Mouse (Mus musculus): Measurements from ENCODE around the gene Ttll1.
"Not testable (repeated sequence)": the region's sequence is repeated elsewhere in the genome, so short reads cannot be mapped to it uniquely, and the experiment has no call there.

The Ttll1 gene

GRCm38 (mm10) chr15:83523196-83523595, 12.5 kb upstream of the Ttll1 start:
- DNase-seq, result no peak

DNA sequence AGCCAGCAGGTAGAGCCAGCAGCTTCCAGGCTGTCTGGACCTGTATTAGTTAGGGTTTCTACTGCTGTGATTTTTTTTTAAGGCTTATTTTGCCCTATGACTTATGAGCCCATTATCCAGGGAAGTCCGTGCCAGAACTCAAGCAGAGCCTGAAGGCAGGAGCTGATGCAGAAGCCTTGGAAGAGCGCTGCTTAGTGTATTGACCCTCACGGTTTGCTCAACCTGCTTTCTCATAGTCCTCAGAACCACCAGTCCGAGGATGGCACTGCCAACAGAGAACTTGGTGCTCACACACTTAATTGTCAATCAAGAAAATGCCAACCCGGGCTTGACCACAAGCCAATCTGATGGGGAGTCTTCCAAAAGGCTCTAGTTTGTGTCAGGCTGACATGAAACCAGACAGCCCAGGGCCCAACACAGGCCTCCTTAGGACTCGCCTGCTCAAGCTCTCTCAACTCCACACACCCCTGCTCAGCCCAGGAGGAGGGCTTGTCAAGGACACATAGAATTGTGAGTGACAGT, 10.2 kb upstream of the Ttll1 start:
- DNase-seq, result no peak

DNA sequence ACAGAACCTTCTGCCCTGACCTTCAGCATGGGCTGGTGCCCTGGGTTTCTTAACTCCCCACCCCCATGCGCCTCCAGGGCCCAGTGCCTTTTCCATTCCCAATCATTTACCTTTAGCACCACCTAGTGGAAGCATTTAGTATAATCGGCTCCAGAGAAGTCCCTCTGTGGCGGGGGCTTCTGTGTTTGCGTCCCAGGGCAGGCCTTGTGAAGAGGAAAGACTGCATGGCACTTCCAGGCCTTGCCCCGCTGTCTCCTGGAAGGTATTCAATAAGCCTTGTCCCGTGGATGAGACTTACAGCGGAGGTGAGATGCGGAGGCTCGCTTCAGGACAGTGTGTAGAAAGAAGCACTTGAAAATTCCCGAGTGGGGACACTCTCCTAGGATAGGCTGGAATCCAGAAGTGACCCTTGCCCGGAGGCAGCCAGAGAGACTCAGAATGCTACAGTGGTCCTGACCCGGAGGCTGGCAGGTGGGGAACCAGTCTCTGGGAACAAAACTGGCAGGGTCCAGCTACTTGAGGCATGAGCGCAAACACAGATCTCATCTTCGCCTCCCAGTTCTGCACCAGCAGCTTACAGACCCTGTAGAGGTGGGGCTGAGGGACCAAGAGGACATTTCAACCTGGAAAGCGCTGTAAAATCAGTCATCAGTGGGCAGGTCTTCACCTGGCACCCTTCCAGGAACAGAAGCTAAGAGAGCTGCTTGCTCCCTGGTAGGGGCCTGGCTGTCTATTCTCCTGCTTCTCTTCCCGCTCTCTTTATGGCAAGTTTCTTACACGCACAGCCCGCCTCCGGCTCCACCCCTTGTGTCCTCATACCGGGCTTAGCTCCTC, 7.7 kb upstream of the Ttll1 start:
- DNase-seq, result peak in 1 of 2 experiments; percentile 40

GRCm38 (mm10) chr15:83515018-83515417, 4.3 kb upstream of the Ttll1 start:
- DNase-seq, result no peak

GRCm38 (mm10) chr15:83512489-83513281, 2.0 kb upstream of the Ttll1 start:
- no peak for DNase-seq

GRCm38 (mm10) chr15:83509950-83510804, 516 bp downstream of the Ttll1 start:
- no peak for DNase-seq

DNA sequence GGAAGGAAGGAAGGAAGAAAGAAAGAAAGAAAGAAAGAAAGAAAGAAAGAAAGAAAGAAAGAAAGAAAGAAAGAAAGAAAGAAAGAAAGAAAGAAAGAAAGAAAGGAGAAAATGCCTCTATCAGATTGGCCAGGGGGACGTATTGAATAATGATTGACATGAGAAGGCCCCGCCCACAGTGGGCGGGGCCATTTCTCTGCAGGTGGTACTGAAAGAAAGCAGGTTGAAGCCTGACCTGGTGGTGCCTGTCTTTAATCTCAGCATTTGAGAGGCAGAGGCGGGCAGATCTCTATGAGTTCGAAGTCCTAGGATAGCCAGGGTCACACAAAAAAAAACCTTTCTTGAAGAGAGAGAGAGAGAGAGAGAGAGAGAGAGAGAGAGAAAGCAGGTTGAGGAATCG, 9.2 kb downstream of the Ttll1 start:
- DNase-seq, result not testable (repeated sequence)

- peak in 1 of 2 experiments; percentile 58 for DNase-seq
Observed at GRCm38 (mm10) chr15:83500352-83500751, 10.3 kb downstream of the Ttll1 start.

- no peak for DNase-seq
Observed at GRCm38 (mm10) chr15:83499211-83499755, 11.4 kb downstream of the Ttll1 start.

DNA sequence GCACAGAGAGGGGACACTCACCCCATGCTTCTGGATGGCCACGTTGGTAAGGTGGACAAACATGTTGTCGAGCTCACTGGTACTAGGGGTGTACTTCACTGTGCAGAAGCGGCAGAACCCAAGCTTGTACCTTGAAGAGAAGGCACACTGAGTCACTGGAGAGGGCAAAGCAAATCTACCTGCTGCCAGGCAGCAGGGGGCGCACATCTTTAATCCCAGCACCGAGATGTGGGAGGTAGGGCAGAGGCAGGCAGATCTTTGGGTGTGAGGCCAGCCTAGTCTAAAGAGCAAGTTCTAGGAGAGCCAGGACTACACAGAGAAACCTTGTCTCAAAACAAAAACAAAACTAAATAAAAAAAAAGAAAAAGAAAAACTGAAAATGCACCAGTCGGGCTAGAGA, 13.4 kb downstream of the Ttll1 start:
- peak in 1 of 2 experiments; percentile 35 for DNase-seq

- no peak for DNase-seq
Observed at GRCm38 (mm10) chr15:83495787-83496367, 14.8 kb downstream of the Ttll1 start.

- DNase-seq, result no peak
Observed at GRCm38 (mm10) chr15:83495195-83495594, 15.5 kb downstream of the Ttll1 start.

DNA sequence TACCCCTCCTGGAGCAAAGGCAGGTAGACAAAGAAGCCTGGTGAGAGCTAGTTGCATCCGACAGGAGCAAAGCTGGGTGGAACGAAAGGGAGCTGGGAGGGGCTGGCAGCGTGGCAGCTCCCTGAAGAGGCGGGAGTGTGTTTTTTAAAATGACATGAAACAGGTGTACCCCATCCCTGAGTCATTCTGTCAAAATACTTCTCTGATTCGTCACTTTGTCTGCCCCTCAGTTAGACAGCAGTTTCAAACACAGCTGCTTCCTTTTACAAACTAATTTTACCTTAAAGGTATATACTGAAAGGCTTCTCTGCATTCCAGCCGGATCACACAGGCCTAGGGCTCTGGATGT, 16.1 kb downstream of the Ttll1 start:
- DNase-seq, result no peak

DNA sequence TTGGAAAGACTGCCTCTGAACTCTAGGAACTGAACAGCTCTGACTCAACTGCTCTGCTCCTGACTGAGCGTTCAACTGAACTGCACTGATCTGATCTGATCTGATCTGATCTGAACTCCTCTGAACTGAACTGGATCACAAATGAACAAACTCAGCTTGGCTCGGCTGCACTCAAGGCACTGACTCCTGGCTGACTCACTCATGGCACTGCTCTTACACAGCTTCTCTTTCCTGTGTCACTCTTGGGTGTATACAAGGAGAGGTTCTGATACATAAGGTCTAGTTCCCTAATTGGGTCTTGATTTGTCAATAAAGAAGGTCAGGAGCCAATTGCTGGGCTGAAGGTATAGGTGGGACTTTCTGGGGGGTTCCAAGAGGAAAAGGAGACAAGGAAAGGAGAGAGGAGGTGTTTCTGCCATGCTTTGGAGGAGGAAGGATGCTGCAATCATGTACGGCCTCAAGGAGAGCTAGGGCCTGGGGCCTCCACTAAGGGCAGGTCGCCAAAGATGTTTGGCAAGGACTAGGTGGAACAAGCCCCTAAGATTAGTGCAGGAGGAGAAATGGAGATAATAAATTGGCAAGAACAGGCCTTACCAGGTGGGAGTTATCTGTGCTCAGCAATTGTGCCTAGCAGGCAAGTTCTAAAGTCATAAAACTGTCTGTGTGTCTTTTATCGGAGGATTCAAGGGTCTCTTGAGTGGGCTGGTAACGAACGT, 16.7 kb downstream of the Ttll1 start:
- DNase-seq, result no peak

- DNase-seq, result no peak
Observed at GRCm38 (mm10) chr15:83491891-83492290, 18.8 kb downstream of the Ttll1 start.

- DNase-seq, result no peak
Observed at GRCm38 (mm10) chr15:83489471-83489870, 21.2 kb downstream of the Ttll1 start.

DNA sequence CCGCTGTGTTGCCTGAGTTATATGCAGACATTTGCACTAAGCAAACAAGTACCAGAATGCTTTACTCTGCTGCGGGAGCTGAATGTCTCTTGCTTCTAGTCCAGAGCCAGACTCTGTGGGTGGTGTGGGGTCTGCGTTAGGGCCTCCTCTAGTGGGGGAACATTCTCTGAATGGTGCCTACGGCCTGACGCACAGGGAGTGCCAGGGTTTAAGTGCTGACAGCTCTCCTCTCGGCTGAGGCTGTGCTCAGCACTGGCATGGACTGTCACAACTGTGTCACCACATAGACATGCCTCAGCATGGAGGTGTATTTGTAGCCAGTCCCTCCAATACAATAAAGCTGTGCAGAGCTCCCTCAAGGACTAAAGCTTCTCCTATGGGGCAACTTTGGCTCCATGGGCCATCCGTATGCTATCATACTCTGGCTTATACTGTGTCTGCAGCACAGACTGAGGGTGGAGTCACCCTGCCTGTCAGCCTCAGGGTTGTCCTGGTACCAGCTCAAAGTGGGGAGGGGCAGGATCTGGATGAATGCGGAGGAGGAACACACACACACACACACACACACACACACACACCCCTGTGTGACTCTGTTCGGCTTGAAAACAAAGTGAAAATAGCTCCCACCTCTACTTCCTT, 23.1 kb downstream of the Ttll1 start:
- no peak for DNase-seq

DNA sequence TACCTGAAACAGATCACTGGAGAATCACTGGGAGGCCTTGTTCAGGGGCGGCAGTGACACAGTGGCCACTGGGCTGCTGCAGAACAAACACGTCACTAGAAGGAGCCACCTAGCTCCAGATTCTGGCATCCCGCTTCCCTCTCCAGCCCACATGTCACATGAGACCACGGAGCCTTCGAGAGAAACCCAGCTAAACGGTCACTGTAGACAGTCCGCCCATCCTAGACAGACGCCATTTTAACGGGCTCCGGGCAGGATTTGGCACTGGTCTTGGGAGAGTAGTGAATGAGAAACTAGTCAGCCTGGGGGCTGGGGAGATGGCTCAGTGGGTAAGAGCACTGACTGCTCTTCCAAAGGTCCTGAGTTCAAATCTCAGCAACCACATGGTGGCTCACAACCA, 26.4 kb downstream of the Ttll1 start:
- no peak for DNase-seq

GRCm38 (mm10) chr15:83483482-83483881, 27.2 kb downstream of the Ttll1 start:
- DNase-seq, result peak in 1 of 2 experiments; percentile 24

GRCm38 (mm10) chr15:83482645-83483224, 28.0 kb downstream of the Ttll1 start:
- DNase-seq, result no peak

Measured in spleen, adult 18-20 months (tissue).